Mouse (Mus musculus) left cerebral cortex, adult 18-20 months (tissue): ENCODE results near the gene Platr17. TPM values are rescaled to one million over a fixed set of nuclear protein-coding genes. Genes with fewer than 3 reads are reported as not detected.

Experiments
- microRNA-seq, 2 experiments: library from miRNA; unstranded; fragments of <30 nt; microRNA quantifications; one replicate each; pipeline ENCODE4 v1.2.0; 2021
- total RNA-seq, 2 experiments: library from RNA; stranded (reverse); gene quantifications; 2 replicates each; pipeline ENCODE4 v1.2.3; 2021

Gene Platr17
- total RNA-seq, 2 experiments from 2014 or later, result 0.58 TPM; not detected in 1

Small RNA genes within 50 kb of the gene (microRNA-seq; reads per million reads assigned to microRNA genes)
- 0 reads per million in 2 experiments for gene Gm27740

Other genes starting within 250 kb of the Platr17 start
- gene Hnrnpm, start 218.3 kb upstream of the Platr17 start, total RNA-seq, result 100 to 1,000 TPM; 129 to 143 TPM
- 10 to 100 TPM; 90.0 to 90.1 TPM for gene March2, start 186.5 kb upstream of the Platr17 start, total RNA-seq
- 100 to 1,000 TPM; 359 to 382 TPM for gene Rab11b, start 144.6 kb upstream of the Platr17 start, total RNA-seq
- gene Angptl4, start 123.3 kb upstream of the Platr17 start, total RNA-seq, result 1 to 10 TPM; 1.4 to 2.2 TPM
- gene Kank3, start 94.6 kb upstream of the Platr17 start, total RNA-seq, result 10 to 100 TPM; 27.5 to 32.7 TPM
- gene Rps28, start 80.6 kb upstream of the Platr17 start, total RNA-seq, result 100 to 1,000 TPM; 702 to 765 TPM
- 100 to 1,000 TPM; 194 to 196 TPM for gene Ndufa7, start 80.6 kb upstream of the Platr17 start, total RNA-seq
- 10 to 100 TPM; 24.2 to 24.4 TPM for gene Cd320, start 62.0 kb upstream of the Platr17 start, total RNA-seq
- gene Gm7029, start 31.3 kb upstream of the Platr17 start, total RNA-seq, result not detected
- 1 to 10 TPM; 2.5 to 2.8 TPM for gene Kifc1, start 14.5 kb upstream of the Platr17 start, total RNA-seq
- 10 to 100 TPM; 27.4 to 34.7 TPM for gene Daxx, start 4.3 kb downstream of the Platr17 start, total RNA-seq
- gene Tapbp, start 10.8 kb downstream of the Platr17 start, total RNA-seq, result 10 to 100 TPM; 42.0 to 53.5 TPM
- gene Zbtb22, start 10.8 kb downstream of the Platr17 start, total RNA-seq, result 10 to 100 TPM; 33.0 to 35.5 TPM
- gene Rgl2, start 24.4 kb downstream of the Platr17 start, total RNA-seq, result 10 to 100 TPM; 62.2 to 63.5 TPM
- 10 to 100 TPM; 92.3 to 94.0 TPM for gene Pfdn6, start 35.2 kb downstream of the Platr17 start, total RNA-seq
- gene Wdr46, start 35.5 kb downstream of the Platr17 start, total RNA-seq, result 10 to 100 TPM; 12.5 to 13.8 TPM
- 1 to 10 TPM; 5.9 to 6.5 TPM for gene B3galt4, start 46.4 kb downstream of the Platr17 start, total RNA-seq
- 10 to 100 TPM; 71.1 to 71.2 TPM for gene Vps52, start 50.7 kb downstream of the Platr17 start, total RNA-seq
- 100 to 1,000 TPM; 332 to 337 TPM for gene Rps18, start 50.9 kb downstream of the Platr17 start, total RNA-seq
- gene H2-K1, start 95.2 kb downstream of the Platr17 start, total RNA-seq, result 10 to 100 TPM; 30.9 to 33.6 TPM
- 10 to 100 TPM; 31.6 to 34.6 TPM for gene Ring1, start 119.5 kb downstream of the Platr17 start, total RNA-seq
- gene H2-Ke6, start 122.9 kb downstream of the Platr17 start, total RNA-seq, result 10 to 100 TPM; 39.3 to 43.2 TPM
- 100 to 1,000 TPM in 1 of 2 experiments, 10 to 100 TPM in 1; 96.1 to 101 TPM for gene Slc39a7, start 126.5 kb downstream of the Platr17 start, total RNA-seq
- 10 to 100 TPM; 80.6 to 84.1 TPM for gene Rxrb, start 126.7 kb downstream of the Platr17 start, total RNA-seq
- 10 to 100 TPM; 14.5 to 14.6 TPM for gene Col11a2, start 134.3 kb downstream of the Platr17 start, total RNA-seq
- gene H2-Oa, start 187.2 kb downstream of the Platr17 start, total RNA-seq, result not detected
- gene H2-DMa, start 214.4 kb downstream of the Platr17 start, total RNA-seq, result 10 to 100 TPM; 22.3 to 26.5 TPM
- gene Brd2, start 217.5 kb downstream of the Platr17 start, total RNA-seq, result 100 to 1,000 TPM; 177 to 179 TPM
- 1 to 10 TPM; 1.2 to 1.8 TPM for gene H2-DMb2, start 238.2 kb downstream of the Platr17 start, total RNA-seq
- 1 to 10 TPM; 2.2 to 2.7 TPM for gene H2-DMb1, start 247.9 kb downstream of the Platr17 start, total RNA-seq